Mouse (Mus musculus): ENCODE measurements around the gene Map2k5. TPM values are rescaled to one million over a fixed set of nuclear protein-coding genes. Genes with fewer than 3 reads are reported as not detected.

Gene Map2k5
- polyA plus RNA-seq, 1 experiment from 2014 or later: 24.6 TPM

GRCm38 (mm10) chr9:63372541-63372940, 5.2 kb downstream of the Map2k5 start:
- Histone ChIP-seq H3K27me3 (replicated peaks) (no peaks in the 10 kb centered on the region), H3K4me2 (replicated peaks) (no peak overlapping the region), H3K9ac (no peak overlapping the region), H3K4me1 (replicated peaks) (0 out of 2 replicates have a peak, but pooled peaks cover 8% of the 10 kb centered on the region), H3K4me3 (replicated peaks) (no peak overlapping the region), H3K36me3 (no peaks in the 10 kb centered on the region), H3K9me3 (no peaks in the 10 kb centered on the region), H3K27ac (no peak overlapping the region)
- WGBS: 80% methylated on average over 8 of the region's 8 CpGs
- no peak for ATAC-seq

- peaks cover 4% of the 10 kb centered on the region; the same call in 1 of the 2 replicates for H3K36me3 ChIP-seq
- no peak overlapping the region for H3K27ac ChIP-seq
- H3K4me2 ChIP-seq (replicated peaks): no peak overlapping the region
- H3K4me1 ChIP-seq (replicated peaks): no peaks in the 10 kb centered on the region
- WGBS: 61% methylated on average over 3 of the region's 3 CpGs
- no peak overlapping the region for H3K4me3 ChIP-seq (replicated peaks)
- ATAC-seq: no peak
- H3K27me3 ChIP-seq (replicated peaks): no peaks in the 10 kb centered on the region
- H3K9ac ChIP-seq: no peak overlapping the region
- no peaks in the 10 kb centered on the region for H3K9me3 ChIP-seq
Measured at GRCm38 (mm10) chr9:63360410-63360809, 17.3 kb downstream of the Map2k5 start.

GRCm38 (mm10) chr9:63359016-63359415, 18.7 kb downstream of the Map2k5 start:
- no peaks in the 10 kb centered on the region for H3K27me3 ChIP-seq (replicated peaks)
- no peak overlapping the region for H3K27ac ChIP-seq
- H3K9ac ChIP-seq: no peak overlapping the region
- no peak overlapping the region for H3K4me2 ChIP-seq (replicated peaks)
- H3K4me1 ChIP-seq (replicated peaks): no peaks in the 10 kb centered on the region
- H3K9me3 ChIP-seq: no peaks in the 10 kb centered on the region
- H3K36me3 ChIP-seq: no peaks in the 10 kb centered on the region; the same call in 1 of the 2 replicates
- no peak overlapping the region for H3K4me3 ChIP-seq (replicated peaks)
- WGBS: 87% methylated on average over 5 of the region's 5 CpGs
- no peak for ATAC-seq

- Histone ChIP-seq H3K4me1 (replicated peaks) (no peaks in the 10 kb centered on the region), H3K9ac (no peak overlapping the region), H3K4me2 (replicated peaks) (no peak overlapping the region), H3K4me3 (replicated peaks) (no peak overlapping the region), H3K27ac (no peak overlapping the region), H3K27me3 (replicated peaks) (no peaks in the 10 kb centered on the region), H3K9me3 (no peaks in the 10 kb centered on the region), H3K36me3 (no peaks in the 10 kb centered on the region; the same call in 1 of the 2 replicates)
- ATAC-seq: no peak
- 77% methylated on average over 4 of the region's 4 CpGs for WGBS
Measured at GRCm38 (mm10) chr9:63356721-63357120, 21.0 kb downstream of the Map2k5 start.

GRCm38 (mm10) chr9:63356278-63356677, 21.4 kb downstream of the Map2k5 start:
- no peak overlapping the region for H3K4me2 ChIP-seq (replicated peaks)
- no peaks in the 10 kb centered on the region for H3K9me3 ChIP-seq
- no peaks in the 10 kb centered on the region for H3K27me3 ChIP-seq (replicated peaks)
- H3K4me3 ChIP-seq (replicated peaks): no peak overlapping the region
- no peak overlapping the region for H3K27ac ChIP-seq
- no peaks in the 10 kb centered on the region; the same call in 1 of the 2 replicates for H3K36me3 ChIP-seq
- H3K9ac ChIP-seq: no peak overlapping the region
- ATAC-seq: no peak
- H3K4me1 ChIP-seq (replicated peaks): no peaks in the 10 kb centered on the region
- WGBS: 75% methylated on average over 9 of the region's 9 CpGs

- no peak overlapping the region for H3K9ac ChIP-seq
- H3K4me3 ChIP-seq (replicated peaks): no peak overlapping the region
- H3K4me2 ChIP-seq (replicated peaks): no peak overlapping the region
- no peak for ATAC-seq
- no peaks in the 10 kb centered on the region for H3K27me3 ChIP-seq (replicated peaks)
- no peaks in the 10 kb centered on the region for H3K9me3 ChIP-seq
- H3K36me3 ChIP-seq: no peaks in the 10 kb centered on the region; the same call in 1 of the 2 replicates
- H3K27ac ChIP-seq: no peak overlapping the region
- 91% methylated on average over 4 of the region's 4 CpGs for WGBS
- no peaks in the 10 kb centered on the region for H3K4me1 ChIP-seq (replicated peaks)
Measured at GRCm38 (mm10) chr9:63354168-63354567, 23.5 kb downstream of the Map2k5 start.

- Histone ChIP-seq H3K27me3 (replicated peaks) (no peaks in the 10 kb centered on the region), H3K9me3 (no peaks in the 10 kb centered on the region), H3K4me3 (replicated peaks) (no peak overlapping the region), H3K36me3 (no peaks in the 10 kb centered on the region), H3K4me2 (replicated peaks) (no peak overlapping the region), H3K9ac (no peak overlapping the region), H3K27ac (no peak overlapping the region), H3K4me1 (replicated peaks) (0 out of 2 replicates have a peak, but pooled peaks cover 4% of the 10 kb centered on the region)
- ATAC-seq: no peak
- 94% methylated on average over 8 of the region's 8 CpGs for whole genome bisulfite sequencing
Measured at GRCm38 (mm10) chr9:63350030-63350429, 27.7 kb downstream of the Map2k5 start.

- Histone ChIP-seq H3K4me2 (replicated peaks) (no peak overlapping the region), H3K27me3 (replicated peaks) (no peaks in the 10 kb centered on the region), H3K4me3 (replicated peaks) (no peak overlapping the region), H3K36me3 (no peaks in the 10 kb centered on the region), H3K27ac (no peak overlapping the region), H3K9ac (no peak overlapping the region), H3K4me1 (replicated peaks) (0 out of 2 replicates have a peak, but pooled peaks cover 4% of the 10 kb centered on the region), H3K9me3 (no peaks in the 10 kb centered on the region)
- ATAC-seq: no peak
- WGBS: 88% methylated on average over 3 of the region's 3 CpGs
Measured at GRCm38 (mm10) chr9:63349241-63349640, 28.5 kb downstream of the Map2k5 start.

GRCm38 (mm10) chr9:63348146-63348545, 29.6 kb downstream of the Map2k5 start:
- H3K4me3 ChIP-seq (replicated peaks): no peak overlapping the region
- no peak for ATAC-seq
- 0 out of 2 replicates have a peak, but pooled peaks cover 4% of the 10 kb centered on the region for H3K4me1 ChIP-seq (replicated peaks)
- H3K27me3 ChIP-seq (replicated peaks): no peaks in the 10 kb centered on the region
- H3K4me2 ChIP-seq (replicated peaks): no peak overlapping the region
- H3K27ac ChIP-seq: no peak overlapping the region
- H3K9me3 ChIP-seq: no peaks in the 10 kb centered on the region
- no peak overlapping the region for H3K9ac ChIP-seq
- no peaks in the 10 kb centered on the region for H3K36me3 ChIP-seq
- WGBS: 100% methylated on average over 1 of the region's 1 CpGs

GRCm38 (mm10) chr9:63346029-63346428, 31.7 kb downstream of the Map2k5 start:
- 0 out of 2 replicates have a peak, but pooled peaks cover 4% of the 10 kb centered on the region for H3K4me1 ChIP-seq (replicated peaks)
- WGBS: 87% methylated on average over 6 of the region's 6 CpGs
- H3K27ac ChIP-seq: no peak overlapping the region
- H3K4me3 ChIP-seq (replicated peaks): no peak overlapping the region
- H3K9me3 ChIP-seq: no peaks in the 10 kb centered on the region
- no peak overlapping the region for H3K4me2 ChIP-seq (replicated peaks)
- no peaks in the 10 kb centered on the region for H3K27me3 ChIP-seq (replicated peaks)
- H3K9ac ChIP-seq: no peak overlapping the region
- H3K36me3 ChIP-seq: no peaks in the 10 kb centered on the region
- ATAC-seq: no peak

GRCm38 (mm10) chr9:63341761-63342160, 35.9 kb downstream of the Map2k5 start:
- Histone ChIP-seq H3K36me3 (0 out of 2 replicates have a peak, but pooled peaks cover 4% of the 10 kb centered on the region), H3K9ac (no peak overlapping the region), H3K27ac (no peak overlapping the region), H3K27me3 (replicated peaks) (no peaks in the 10 kb centered on the region), H3K9me3 (no peaks in the 10 kb centered on the region), H3K4me2 (replicated peaks) (no peak overlapping the region), H3K4me1 (replicated peaks) (0 out of 2 replicates have a peak, but pooled peaks cover 2% of the 10 kb centered on the region), H3K4me3 (replicated peaks) (no peak overlapping the region)
- no peak for ATAC-seq
- WGBS: 81% methylated on average over 3 of the region's 3 CpGs

- no peak for ATAC-seq
- Histone ChIP-seq H3K9me3 (no peaks in the 10 kb centered on the region), H3K4me3 (replicated peaks) (no peak overlapping the region), H3K27me3 (replicated peaks) (no peaks in the 10 kb centered on the region), H3K9ac (no peak overlapping the region), H3K27ac (no peak overlapping the region), H3K4me2 (replicated peaks) (no peak overlapping the region), H3K4me1 (replicated peaks) (no peaks in the 10 kb centered on the region), H3K36me3 (0 out of 2 replicates have a peak, but pooled peaks cover 4% of the 10 kb centered on the region)
- WGBS: 62% methylated on average over 6 of the region's 6 CpGs
Measured at GRCm38 (mm10) chr9:63339256-63339655, 38.4 kb downstream of the Map2k5 start.

- Histone ChIP-seq H3K9ac (no peak overlapping the region), H3K27ac (no peak overlapping the region), H3K27me3 (replicated peaks) (no peaks in the 10 kb centered on the region), H3K4me3 (replicated peaks) (no peak overlapping the region), H3K4me1 (replicated peaks) (no peaks in the 10 kb centered on the region), H3K4me2 (replicated peaks) (no peak overlapping the region), H3K36me3 (0 out of 2 replicates have a peak, but pooled peaks cover 6% of the 10 kb centered on the region), H3K9me3 (no peaks in the 10 kb centered on the region)
- ATAC-seq: no peak
- 71% methylated on average over 6 of the region's 6 CpGs for WGBS
Measured at GRCm38 (mm10) chr9:63338716-63339115, 39.0 kb downstream of the Map2k5 start.
